Mouse (Mus musculus): ENCODE results near the gene Dph2.

- TF ChIP-seq CTCF (IDR thresholded peaks at IDR 0.05; ENCODE audit: low read depth, low read length) (peak; percentile 74), POLR2A (IDR thresholded peaks at IDR 0.05; ENCODE audit: extremely low read depth, insufficient read depth, low read length) (no peak)
These were observed 36.9 kb upstream of the Dph2 start for GRCm38 (mm10) chr4:117928699-117929241.
